Mouse (Mus musculus) heart, adult 8-10 months (tissue): Measurements from ENCODE around the gene Pla2g5. TPM values are rescaled to one million over a fixed set of nuclear protein-coding genes. Genes with fewer than 3 reads are reported as not detected.
"Not testable (repeated sequence)": the region's sequence is repeated elsewhere in the genome, so short reads cannot be mapped to it uniquely, and the experiment has no call there.

ENCODE experiments used
- DNase-seq: peaks from one replicate; pipeline ENCODE4 v3.0.0; 2022; ENCODE audit warnings: low spot score
- total RNA-seq, 4 experiments: library from RNA; stranded (reverse); gene quantifications; 2 replicates each; pipeline ENCODE4 v1.2.4; 2022

The Pla2g5 gene
- total RNA-seq, 4 experiments from 2014 or later, result 32.9 to 44.0 (median 38.3) TPM

DNA sequence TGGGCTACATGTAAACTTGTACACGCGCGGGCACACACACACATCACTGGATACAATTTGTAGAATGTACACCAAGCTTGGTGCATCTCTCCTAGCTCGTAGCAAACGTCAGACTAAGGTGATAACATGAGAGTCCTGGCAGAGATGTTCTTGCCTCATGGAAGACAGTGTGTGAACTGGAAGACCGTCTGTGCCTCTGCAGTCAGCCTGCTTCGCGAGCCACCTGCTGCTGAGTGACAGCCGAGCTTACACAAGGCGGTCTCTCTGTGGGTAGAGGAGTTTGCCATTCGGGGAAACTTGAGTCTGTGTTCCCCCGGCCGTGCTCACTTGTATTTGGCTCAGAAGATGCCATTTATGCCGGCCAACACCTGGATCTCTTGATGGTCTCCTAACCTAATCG lies 4.8 kb downstream of the Pla2g5 start:
- DNase-seq, result no peak

DNA sequence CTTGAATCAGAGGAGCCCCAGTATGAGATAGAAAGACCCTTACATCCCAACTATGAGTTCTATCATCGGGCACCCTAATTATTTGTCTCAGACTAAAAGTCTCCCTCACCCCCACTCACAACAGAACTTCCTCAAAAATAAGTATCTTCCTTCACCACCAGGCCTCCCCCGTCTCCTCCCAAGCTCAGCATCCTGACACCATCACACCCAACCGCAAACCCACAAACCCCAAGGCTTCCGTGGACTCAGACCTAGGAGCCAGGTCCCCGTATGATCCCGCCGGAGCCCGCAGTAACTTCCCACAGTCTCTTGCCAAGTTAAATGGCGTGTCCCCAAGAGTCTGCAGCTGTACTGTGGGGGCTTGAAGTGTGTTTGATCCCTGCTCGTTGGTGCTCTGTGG lies 5.7 kb downstream of the Pla2g5 start:
- DNase-seq, result no peak

DNA sequence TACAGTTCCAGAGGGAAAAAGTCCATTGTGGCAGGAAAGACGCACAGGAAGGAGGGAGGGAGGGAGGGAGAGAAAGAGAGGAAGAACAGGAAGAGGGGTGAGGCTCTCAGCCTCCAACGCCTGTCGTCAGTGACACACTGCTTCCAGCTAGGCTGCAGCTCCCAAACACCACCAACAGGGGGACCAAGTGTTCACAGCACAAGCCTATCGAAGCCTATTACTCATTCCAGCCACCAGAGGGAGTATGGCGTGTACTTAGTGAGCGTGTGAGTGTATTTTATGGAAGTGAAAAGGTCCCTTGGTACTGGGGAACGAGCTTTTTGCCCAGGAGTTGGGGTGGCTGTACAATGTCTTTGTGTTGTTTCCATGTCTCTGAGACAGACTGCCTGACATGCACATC lies 6.8 kb downstream of the Pla2g5 start:
- DNase-seq, result no peak

DNA sequence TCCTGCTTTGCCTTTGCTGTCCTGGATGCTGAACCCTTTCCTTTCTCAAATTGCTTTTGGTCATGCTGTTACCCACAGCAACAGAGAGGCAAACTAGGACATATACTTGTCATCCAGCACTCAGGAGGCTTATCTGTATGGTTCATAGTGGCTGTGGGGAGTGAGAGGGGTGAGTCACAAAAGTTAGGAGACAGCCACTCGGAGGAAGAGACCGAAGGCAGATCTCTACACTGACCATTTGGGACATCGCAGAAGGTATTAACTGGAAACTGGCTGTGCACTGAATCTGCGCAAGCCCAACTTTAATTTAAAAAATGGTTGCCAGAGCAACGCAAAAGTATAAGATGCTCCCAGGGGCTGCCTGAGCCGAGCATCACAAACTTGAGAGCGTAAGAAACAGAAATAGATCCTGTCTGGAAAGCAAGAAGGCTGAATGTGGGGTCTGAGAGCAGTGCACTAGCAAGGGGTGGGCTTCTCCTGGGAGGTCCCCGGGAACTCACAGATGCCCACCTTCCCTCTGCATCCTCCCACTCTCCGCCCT lies 8.1 kb downstream of the Pla2g5 start:
- DNase-seq, result no peak

DNA sequence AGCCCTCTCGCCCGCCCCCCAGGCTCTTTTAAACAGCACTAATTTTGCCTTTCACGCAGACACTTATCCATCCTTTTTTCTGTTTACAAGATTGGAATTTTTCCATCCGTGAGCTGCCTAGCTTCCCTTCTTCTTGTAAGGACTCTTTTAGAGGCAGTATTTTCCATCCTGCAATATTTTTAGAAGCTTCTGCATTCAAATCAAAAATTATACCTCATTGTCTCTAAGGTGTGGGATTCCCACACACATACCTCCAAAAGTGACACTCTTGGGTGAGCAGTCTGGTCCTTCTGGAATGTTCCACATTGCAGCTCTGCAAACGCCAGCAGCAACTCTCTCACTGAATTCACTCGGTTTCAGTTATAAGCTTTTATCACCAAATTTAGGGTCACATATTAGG lies 10.3 kb downstream of the Pla2g5 start:
- DNase-seq, result no peak

DNA sequence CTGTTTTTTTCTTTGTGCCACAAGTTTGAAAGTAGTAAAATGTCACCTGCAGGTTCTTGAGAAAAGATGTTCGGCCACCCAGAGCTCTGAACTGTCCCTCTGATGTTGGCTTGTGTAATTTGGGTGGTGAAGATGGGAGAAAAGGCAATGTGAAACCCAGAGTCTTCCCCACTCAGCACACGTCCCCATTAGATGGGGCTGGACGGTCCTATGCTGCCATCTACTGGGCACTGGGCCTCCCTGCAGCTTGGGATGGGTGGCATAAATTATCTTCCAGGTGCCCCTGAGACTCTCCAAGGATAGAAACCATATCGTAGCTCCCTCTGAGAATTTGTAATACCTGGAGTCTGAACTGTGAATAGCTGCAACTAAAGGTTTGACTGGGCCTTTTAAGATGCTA lies 11.8 kb downstream of the Pla2g5 start:
- peak; percentile 56 for DNase-seq

DNA sequence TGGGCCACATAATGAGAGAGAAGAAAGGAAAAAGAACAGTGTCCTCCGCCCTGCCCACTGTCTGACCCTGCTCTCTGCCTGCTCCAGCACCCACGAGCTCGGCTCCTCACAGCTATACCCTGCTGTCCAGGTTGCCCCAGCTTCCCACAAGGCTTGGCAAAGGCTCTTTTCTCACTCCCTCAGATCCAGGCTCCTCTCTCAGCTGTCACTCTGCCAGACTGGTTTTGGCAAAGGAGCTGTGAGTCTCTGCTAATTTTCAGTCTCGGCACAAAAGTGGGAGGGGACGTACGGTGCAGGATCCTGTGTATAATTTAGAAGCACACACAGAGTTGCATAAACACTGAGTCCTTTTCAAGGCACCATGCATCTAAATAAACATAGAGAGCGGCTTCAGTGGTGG lies 21.9 kb downstream of the Pla2g5 start:
- DNase-seq, result no peak

DNA sequence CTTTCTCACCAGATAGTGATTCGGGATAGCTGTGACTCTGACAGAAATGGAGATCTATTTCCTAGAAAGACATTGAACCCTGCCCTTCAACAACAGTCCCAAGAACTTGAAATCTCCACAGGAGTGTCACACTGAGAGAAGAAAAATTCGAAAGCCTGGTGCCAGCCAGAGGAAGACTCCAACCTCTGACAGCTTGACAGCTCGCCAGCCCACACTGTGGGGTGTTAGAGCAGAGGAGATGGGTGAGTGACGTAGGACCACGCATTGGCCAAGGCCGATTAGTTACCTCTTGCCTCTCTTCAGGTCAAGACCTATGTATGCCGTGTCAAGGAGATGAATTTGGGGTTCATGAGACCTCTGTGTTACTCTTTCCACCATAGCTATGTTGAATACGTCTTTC lies 22.6 kb downstream of the Pla2g5 start:
- no peak for DNase-seq

DNA sequence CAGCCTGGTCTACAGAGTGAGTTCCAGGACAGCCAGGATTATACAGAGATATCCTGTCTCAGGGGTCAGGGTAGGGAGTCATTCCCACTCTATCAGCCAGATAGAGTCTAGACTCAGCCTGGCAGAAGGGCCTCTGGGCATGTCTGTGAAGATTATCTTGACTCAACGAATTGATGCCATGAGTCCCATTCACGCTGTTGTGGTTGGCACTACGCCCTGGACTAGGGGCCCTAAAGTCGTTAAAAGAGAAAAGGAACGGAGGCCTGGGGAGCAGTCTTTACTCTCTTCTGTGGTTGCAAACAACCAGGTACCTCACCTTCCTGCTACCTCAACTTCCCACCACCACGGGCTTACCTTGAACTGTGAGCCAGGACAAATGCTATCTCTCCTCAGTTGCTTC lies 23.5 kb downstream of the Pla2g5 start:
- no peak for DNase-seq

DNA sequence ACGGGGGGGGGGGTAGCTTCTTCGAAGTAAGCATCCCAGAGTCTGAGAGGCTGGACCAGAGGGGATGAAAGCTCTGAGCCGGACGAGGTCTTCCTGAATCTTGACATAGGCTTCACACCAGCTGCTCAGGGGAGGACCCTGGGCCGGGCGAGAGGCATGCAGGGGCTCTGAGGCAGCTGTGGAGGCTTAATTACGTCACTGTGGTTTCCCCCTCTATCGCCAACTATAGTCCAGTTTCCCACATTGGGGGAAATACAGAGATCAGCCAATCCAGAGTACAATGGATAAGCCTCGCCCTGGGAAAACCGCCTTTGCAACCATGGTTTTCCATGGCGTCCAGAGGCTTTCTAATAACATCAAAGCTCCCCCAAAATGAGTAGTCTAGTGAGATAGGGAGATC lies 36.1 kb downstream of the Pla2g5 start:
- no peak for DNase-seq

DNA sequence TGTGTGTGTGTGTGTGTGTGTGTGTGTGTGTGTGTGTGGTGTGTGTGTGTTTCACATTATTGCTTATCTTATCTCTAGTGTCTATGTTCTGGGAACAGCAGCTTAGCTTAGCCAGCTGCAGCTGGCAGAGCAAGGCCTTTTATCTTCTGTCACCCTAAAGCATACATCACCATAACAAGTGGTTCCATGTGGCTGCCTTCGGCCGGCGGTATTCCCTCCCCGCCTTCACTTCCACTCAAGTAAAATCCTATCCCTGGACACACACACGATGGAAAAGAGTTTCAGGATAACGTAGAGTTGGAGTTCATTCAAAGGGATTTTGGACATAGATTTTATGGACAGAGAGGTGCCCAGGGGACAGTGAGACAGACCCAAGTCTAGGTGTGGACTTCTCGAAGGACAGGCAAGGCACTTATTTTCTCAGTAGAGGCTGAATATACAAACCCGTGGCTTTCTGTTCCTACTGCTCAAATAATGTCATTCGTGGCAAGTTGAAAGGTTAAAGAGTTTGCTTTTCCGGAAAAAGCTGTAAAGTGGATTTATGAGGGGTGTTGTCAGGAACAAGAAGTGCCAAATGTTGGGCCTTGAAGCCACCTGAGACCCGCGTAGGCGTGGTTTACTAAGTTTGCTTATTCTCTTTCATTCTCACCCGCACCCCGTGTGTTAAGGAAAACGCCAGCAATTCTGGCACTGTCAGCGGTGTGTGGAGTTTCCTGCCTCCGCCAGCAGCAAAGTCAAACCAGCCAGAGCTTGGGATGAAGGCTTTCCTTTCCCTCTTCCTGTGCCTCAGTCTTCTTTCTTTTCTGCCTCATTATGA lies 37.3 kb downstream of the Pla2g5 start:
- DNase-seq, result no peak

DNA sequence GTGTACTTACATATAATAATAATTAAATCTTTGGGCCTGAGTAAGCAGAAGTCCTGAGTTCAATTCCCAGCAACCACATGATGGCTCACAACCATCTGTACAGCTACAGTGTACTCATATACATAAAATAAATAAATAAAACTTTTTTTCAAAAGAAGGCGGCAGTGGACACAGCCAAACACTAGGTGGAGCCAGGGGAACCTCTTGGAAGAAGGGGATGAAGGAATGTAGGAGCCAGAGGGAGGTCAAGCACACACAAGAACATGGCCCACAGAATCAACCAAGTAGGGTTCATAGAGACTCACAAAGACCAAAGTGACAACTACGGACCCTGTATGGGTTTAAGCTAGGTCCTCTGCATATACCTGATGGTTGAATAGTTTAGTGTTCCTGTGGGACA lies 38.6 kb downstream of the Pla2g5 start:
- DNase-seq, result no peak

DNA sequence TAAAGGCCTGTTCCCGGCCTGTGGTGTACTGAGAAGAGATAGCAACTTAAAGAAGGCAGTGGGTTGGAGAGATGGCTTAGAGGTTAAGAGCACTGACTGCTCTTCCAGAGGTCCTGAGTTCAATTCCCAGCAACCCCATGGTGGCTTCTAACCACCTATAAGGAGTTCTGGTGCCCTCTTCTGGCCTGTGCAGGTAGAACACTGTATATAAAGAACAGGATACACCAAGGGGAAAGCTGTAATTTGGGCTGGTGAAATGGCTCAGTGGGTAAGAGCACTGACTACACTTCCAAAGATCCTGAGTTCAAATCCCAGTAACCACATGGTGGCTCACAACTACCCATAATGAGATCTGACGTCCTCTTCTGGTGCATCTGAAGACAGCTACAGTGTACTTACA lies 39.1 kb downstream of the Pla2g5 start:
- DNase-seq, result not testable (repeated sequence)

DNA sequence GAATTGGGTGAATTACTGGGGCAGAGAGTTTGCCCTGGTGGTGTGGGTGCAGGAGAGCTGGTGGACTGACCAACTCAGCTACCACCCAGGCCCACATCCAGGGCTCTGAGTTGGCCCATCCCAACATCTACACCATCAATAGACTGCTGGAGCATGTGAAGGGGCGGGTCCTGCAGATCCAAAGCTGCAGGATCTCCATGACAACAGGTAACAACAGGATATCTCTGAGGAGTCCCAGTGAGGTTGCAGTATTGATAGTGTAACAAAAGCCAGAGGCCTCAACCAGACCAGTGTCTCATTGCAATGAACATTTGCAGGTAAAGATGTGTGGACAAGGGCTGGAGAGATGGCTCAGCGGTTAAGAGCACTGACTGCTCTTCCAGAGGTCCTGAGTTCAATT lies 42.2 kb downstream of the Pla2g5 start:
- no peak for DNase-seq

DNA sequence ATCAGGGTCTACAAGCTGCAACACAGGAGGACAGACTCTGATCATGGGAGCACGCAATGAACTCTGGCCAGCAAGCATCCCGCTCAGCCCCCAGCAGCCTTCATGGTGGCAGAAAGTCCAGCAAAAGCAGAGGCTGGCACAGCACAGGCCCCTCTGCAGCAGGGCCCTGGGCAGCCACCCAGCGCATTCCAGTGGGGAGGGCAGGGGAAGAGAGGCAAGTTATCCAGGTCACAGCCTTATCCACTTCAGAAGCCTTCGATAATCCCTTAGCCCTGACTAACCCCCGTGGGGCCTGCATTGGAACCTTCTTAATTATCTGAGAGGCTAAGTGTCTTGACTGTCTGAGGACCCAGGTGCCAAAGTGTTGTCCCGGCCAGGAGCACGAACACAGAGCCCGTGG lies 44.2 kb downstream of the Pla2g5 start:
- DNase-seq, result peak; percentile 38

DNA sequence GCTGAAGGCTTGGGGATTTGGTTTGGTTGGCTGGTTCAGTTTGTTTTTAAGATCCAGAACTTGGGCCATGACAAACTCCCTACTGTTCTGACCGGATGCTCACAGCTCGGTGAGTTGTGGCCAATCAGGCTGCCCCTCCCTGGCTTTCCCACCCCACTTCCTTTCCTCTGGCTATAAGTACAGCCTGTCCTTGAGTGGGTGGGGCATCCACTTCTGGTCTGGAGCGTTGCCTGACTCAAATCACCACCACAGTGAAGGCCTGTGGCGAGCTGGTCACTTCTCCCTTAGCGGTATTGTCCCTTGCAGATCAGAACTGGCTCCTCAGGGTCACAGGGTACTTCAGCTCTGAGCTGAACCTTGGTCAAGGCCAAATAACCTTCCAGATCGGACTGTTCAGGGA lies 45.5 kb downstream of the Pla2g5 start:
- DNase-seq, result no peak

DNA sequence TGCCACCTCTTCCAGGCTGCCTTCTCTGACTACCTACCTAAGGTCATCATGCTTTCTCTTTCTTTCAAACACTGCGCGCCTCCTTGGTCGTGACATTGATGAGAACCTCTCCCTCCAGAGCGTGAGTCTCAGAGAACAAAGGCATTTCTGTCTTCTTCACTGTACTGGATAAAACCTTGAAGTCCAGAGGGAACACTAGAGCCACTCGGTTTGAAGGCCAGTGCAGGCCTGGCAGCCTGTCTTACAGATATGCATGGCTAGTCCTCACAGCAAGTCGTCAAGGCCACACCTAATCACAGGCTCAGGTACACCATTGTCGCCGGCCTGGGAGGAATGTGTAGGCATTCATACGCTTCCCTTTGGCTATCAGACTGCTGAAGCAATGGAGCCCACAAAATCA lies 47.1 kb downstream of the Pla2g5 start:
- no peak for DNase-seq

DNA sequence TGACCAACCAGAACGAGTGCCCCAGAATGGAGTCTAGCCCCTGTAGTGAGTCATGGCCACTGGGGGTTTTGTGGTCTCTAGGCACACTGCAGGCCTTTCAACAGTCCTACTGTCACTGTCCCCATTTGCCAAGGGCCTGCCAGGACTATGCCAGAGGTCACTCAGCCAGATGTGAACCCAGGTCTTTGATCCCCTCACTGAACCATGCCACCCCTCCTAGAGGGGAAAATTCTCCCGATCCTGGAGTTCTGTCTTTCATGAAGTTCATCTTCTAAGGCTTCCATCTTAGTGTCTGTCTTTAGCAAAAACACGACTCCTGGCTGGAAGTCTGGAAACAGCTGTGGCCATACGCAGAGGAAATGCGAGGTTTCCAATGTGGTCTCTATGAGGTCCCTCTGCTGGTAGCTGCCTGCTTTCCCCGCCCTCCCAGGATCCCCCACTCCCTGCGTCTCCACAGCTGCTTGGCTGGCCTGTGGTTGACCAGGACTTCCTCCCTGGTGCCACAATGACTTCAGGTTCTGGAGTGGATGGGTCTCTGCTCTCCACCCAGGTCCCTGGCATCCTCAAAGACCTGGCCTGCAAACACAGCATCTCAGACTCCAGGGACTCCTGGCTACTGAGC lies 56.3 kb downstream of the Pla2g5 start:
- DNase-seq, result no peak

DNA sequence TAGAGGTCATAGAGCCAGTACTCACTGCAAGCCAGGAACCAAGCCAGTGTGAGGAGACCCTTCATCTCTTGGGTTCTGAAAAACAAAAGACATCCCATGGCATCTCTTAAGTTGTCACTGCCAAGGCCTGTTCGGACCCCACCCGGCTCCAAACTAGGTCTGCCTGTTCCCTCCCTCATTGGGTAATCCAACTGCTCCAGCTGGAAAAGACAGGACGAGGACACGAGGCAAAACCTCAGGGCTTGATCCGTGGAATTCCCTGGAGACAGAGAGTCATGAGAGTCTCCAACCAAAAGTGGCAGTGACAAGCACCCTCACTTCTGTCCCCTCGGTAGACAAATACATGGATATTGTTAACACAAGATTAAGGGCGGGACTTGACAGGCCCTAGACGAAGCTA lies 57.1 kb downstream of the Pla2g5 start:
- DNase-seq, result no peak

DNA sequence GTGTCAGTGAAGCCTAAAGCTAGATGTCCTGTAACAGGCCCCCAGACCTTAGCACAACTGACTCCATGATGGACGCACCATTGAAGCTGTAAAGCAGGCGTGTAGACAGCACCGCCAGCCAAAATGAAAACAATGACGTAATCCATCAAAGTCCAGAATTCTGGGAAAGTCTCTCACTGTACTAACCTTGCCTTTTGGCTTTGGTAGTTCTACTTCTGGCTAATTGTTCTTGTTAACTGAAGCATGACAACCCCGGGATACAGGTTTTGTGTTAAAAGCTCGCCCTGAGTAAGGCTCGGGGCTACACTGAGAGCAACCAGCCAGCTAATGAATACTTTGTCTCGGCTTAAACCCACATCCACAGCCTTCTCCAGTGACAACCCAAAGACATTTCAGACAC lies 58.0 kb downstream of the Pla2g5 start:
- no peak for DNase-seq

DNA sequence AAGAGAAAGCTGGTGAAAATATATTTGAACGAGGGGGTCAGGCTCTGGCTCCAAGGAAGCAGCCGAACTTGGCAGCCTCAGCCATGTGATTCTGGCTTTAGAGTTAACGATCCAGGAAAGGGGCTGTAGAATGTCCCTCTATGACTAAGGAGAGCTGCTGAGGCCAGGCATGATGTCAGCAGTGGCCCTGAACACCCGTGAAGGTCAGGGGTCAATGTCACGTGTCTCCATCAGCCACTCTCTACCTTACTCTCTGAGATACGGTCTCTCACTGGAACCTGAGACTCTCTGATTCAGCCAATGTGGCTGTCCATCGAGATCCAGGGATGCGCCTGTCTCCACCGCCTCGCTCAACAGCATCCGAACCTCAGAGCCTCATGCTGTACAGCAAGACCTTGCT lies 60.4 kb downstream of the Pla2g5 start:
- no peak for DNase-seq

DNA sequence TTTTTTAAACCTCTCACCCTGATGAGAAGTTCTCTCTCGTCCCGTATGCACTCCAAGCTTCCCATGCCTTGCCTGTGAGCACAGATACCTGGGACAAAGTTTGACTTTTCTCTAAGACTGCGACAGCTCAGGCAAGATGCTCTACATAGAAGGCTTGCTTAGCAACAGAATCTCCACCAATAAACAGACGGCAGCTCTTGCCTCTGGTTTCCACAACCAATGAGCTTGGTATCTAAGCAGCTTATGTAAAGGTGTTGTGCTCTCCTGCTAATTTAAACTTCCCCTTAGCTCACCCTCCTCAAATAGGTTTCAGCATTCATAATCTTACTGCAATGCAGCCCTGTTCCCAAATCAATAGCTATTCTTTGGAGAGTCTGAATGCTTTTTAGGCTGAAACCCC lies 61.7 kb downstream of the Pla2g5 start:
- DNase-seq, result no peak

DNA sequence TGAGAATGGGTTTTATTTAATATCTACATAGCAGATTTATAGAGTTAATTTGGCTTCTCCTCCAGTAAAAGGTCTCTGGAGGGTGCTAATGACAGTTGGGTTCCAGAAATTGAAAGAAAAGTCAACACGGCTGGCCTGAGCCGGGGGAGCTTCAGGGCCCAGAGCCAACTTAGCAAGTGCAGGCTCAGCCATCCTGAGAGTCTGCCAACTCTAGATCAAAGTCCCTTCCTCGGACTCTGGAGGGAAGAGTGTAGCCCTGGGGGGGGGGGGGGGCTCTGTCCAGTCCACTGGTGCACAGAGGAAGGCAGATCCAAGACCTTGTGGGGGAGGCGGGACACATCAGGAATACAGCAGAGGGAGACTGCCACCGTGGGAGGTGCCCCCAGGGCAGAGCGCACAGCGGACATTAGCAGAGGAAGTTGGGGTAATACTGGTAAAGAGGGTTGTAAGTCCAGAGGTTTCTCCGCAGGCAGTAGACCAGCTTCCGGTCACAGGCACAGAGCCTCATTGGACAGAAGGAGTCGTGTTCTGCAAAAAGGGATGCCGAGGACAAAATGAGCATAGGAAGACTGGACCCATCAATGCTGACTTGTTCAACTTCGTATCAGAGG lies 63.0 kb downstream of the Pla2g5 start:
- DNase-seq, result no peak
